Comparison of ENCODE assay signal across 9 mouse cellular contexts in the genomic region with DNA sequence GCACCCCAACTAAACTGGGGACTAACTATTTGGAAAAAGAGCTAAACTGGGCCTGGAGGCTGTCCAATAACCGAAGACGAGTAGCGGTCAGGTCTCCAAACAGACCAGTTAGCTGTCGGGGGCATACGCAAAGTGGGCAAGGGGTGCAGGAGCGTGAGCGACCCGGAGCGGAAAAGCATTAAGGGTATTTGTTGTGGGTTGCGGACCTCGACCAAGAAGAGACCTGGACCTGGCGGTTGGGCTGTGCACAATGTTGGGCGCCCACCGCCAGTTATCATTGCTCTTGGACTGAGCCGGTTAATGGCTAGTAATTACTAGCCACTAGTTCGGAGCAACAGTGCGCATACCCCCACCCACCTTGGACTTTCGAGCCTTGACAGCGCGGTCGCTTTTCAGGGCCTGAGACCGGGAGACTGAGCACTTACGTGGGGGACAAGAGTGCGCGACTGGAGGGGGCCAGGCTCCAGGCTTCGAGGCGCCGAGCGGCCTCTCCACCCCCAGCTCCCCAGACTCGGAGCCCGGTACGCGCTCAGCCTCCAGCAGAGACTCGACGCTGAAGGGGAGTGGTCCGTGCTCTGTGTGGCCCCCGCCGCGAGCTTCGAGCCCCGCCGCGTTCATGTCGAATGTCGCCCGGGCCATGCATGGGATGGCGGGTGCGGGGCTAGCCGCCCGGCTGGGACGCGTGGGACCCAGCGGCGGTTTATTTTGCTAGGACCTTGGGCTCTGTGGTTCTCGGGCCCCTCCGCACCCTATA. TPM values are rescaled to one million over a fixed set of nuclear protein-coding genes. Genes with fewer than 3 reads are reported as not detected.
DNase-seq lines count a peak whose midpoint lies in the region; ATAC-seq and TF ChIP-seq lines count a peak whose summit lies in the region.
"Had no signal": no experiment of that assay in that cellular context is flagged by ENCODE, and none has a peak within 500 bp of the region (broad histone marks: within the 10 kb centered on the region; RNA-seq: fewer than 3 reads in every experiment).

TSS of gene Msx3 (minus strand) at position 729 of the 754 bp plus-strand sequence.

- DNase-seq in heart, postnatal 25 days (ENCODE audit: low spot score) = no peak
- DNase-seq in ES-E14 (ENCODE audit: low read depth, low spot score) = no peak
- no peak for DNase-seq in heart, postnatal 0 days (ENCODE audit: low spot score)
- DNase-seq in cerebellum, adult 9-10 months = no peak
- DNase-seq in spleen, adult 18-20 months = no peak

- 2% methylated on average over 56 of the region's 56 CpGs for WGBS in heart, embryonic 12.5 days
- under 1% methylated on average over 56 of the region's 56 CpGs for WGBS in heart, postnatal 0 days
- WGBS in midbrain, embryonic 12.5 days = under 1% methylated on average over 56 of the region's 56 CpGs

- H3K9me3 ChIP-seq in heart, embryonic 12.5 days (replicated peaks) = no peaks in the 10 kb centered on the region
- no peaks in the 10 kb centered on the region for H3K9me3 ChIP-seq in ES-E14 (ENCODE audit: control insufficient read depth, insufficient read depth, low read depth, low read length)
- H3K9me3 ChIP-seq in heart, postnatal 0 days (replicated peaks; ENCODE audit: control insufficient read depth, low read length) = no peaks in the 10 kb centered on the region
- no peaks in the 10 kb centered on the region for H3K9me3 ChIP-seq in midbrain, embryonic 12.5 days

- peak within 1 kb of the TSS; percentile 41 for H3K4me3 ChIP-seq in heart, embryonic 12.5 days
- H3K4me3 ChIP-seq in ES-E14 (ENCODE audit: insufficient read depth in 1 of 2, low read depth in 1 of 2, low read length in 2 of 2, poor library complexity in 1 of 2, severe bottlenecking in 1 of 2) = peak within 1 kb of the TSS; percentile 54 to 61
- peak within 1 kb of the TSS; percentile 47 for H3K4me3 ChIP-seq in heart, postnatal 0 days (ENCODE audit: low read depth, low read length)
- H3K4me3 ChIP-seq in midbrain, embryonic 12.5 days = peak within 1 kb of the TSS; percentile 34

- no peak for TF ChIP-seq EP300 in heart, postnatal 0 days (IDR thresholded peaks at IDR 0.05; ENCODE audit: low read depth)

- H3K36me3 ChIP-seq in heart, embryonic 12.5 days = no peaks in the 10 kb centered on the region
- no peaks in the 10 kb centered on the region for H3K36me3 ChIP-seq in ES-E14 (ENCODE audit: control insufficient read depth, insufficient read depth, low read length, poor library complexity, severe bottlenecking)
- no peaks in the 10 kb centered on the region for H3K36me3 ChIP-seq in heart, postnatal 0 days (replicated peaks; ENCODE audit: control insufficient read depth, insufficient read depth, low read length)
- no peaks in the 10 kb centered on the region for H3K36me3 ChIP-seq in midbrain, embryonic 12.5 days

- H3K27me3 ChIP-seq in heart, embryonic 12.5 days (replicated peaks) = peaks cover 97% of the 10 kb centered on the region
- H3K27me3 ChIP-seq in heart, postnatal 0 days (ENCODE audit: control insufficient read depth, insufficient read depth, low read length) = peaks cover 96% of the 10 kb centered on the region
- peaks cover 98% of the 10 kb centered on the region for H3K27me3 ChIP-seq in midbrain, embryonic 12.5 days

- intact Hi-C loops in heart, postnatal 25 days (cut with DNase I) = no loop called here

- H3K27ac ChIP-seq in heart, embryonic 12.5 days (ENCODE audit: poor library complexity, severe bottlenecking) = no peak within 1 kb of the TSS
- H3K27ac ChIP-seq in ES-E14 (ENCODE audit: insufficient read depth, low read depth, low read length, poor library complexity, severe bottlenecking) = no peak within 1 kb of the TSS
- no peak within 1 kb of the TSS for H3K27ac ChIP-seq in heart, postnatal 0 days (ENCODE audit: low read depth)
- no peak within 1 kb of the TSS for H3K27ac ChIP-seq in midbrain, embryonic 12.5 days (replicated peaks)

- in situ Hi-C loops in ES-E14 (cut with MboI; ENCODE audit: low sequenced_read_pairs in 2 of 2, unreplicated experiment in 2 of 2) = no loop called here

- H3K4me2 ChIP-seq in heart, embryonic 12.5 days = peak within 1 kb of the TSS; percentile 70
- H3K4me2 ChIP-seq in heart, postnatal 0 days (ENCODE audit: low read depth, low read length) = peak within 1 kb of the TSS; percentile 60
- peak within 1 kb of the TSS; percentile 51 for H3K4me2 ChIP-seq in midbrain, embryonic 12.5 days (replicated peaks)

- no peak for ATAC-seq in heart, embryonic 12.5 days (ENCODE audit: insufficient number of reproducible peaks, low FRiP score)
- ATAC-seq in heart, postnatal 0 days (ENCODE audit: insufficient read depth, low read depth) = 0 out of 2 replicates have a peak, but pooled peaks have one; percentile 16
- ATAC-seq in midbrain, embryonic 12.5 days (ENCODE audit: low FRiP score, low read depth) = peak; percentile 65
- ATAC-seq in cerebellum, adult (ENCODE audit: insufficient number of reproducible peaks, low FRiP score, low TSS enrichment) = no peak

- peaks cover 22% of the 10 kb centered on the region for H3K4me1 ChIP-seq in heart, embryonic 12.5 days (replicated peaks)
- H3K4me1 ChIP-seq in ES-E14 (ENCODE audit: control insufficient read depth in 2 of 2, insufficient read depth in 2 of 2, low read length in 2 of 2, poor library complexity in 1 of 2) = no peaks in the 10 kb centered on the region
- H3K4me1 ChIP-seq in heart, postnatal 0 days (ENCODE audit: control insufficient read depth, insufficient read depth) = peaks cover 18% of the 10 kb centered on the region
- peaks cover 24% of the 10 kb centered on the region for H3K4me1 ChIP-seq in midbrain, embryonic 12.5 days

- H3K9ac ChIP-seq in heart, embryonic 12.5 days = peak within 1 kb of the TSS; percentile 21
- H3K9ac ChIP-seq in ES-E14 (ENCODE audit: insufficient read depth, low read depth, low read length, poor library complexity, severe bottlenecking) = 0 out of 2 replicates have a peak within 1 kb of the TSS, but pooled peaks have one; percentile 5
- no peak within 1 kb of the TSS for H3K9ac ChIP-seq in heart, postnatal 0 days (replicated peaks; ENCODE audit: low read depth, low read length)
- H3K9ac ChIP-seq in midbrain, embryonic 12.5 days (replicated peaks) = no peak within 1 kb of the TSS

- no peak for TF ChIP-seq CTCF in heart, postnatal 0 days (IDR thresholded peaks at IDR 0.05; ENCODE audit: low read depth)

TF ChIP-seq in ES-E14, 5 proteins besides CTCF, POLR2A, EP300 and RAD21:
- no peak for TF ChIP-seq HCFC1 (IDR thresholded peaks at IDR 0.05; ENCODE audit: borderline replicate concordance, insufficient read depth, low read length)
- TF ChIP-seq CHD2 (IDR thresholded peaks at IDR 0.05; ENCODE audit: low read depth, low read length) = no peak
- no peak for TF ChIP-seq ZNF384 (IDR thresholded peaks at IDR 0.05; ENCODE audit: low read depth, low read length)
- TF ChIP-seq MAFK (IDR thresholded peaks at IDR 0.05; ENCODE audit: insufficient read depth, low read depth, low read length) = no peak
- no peak for TF ChIP-seq ZC3H11A (IDR thresholded peaks at IDR 0.05; ENCODE audit: borderline replicate concordance, low read depth, low read length)

RNA-seq across cellular contexts. Expression of gene Msx3, which starts in this region (rescaled TPM):
- polyA plus RNA-seq in heart, embryonic 12.5 days (2016; fragmentation: Nextera tagmentation; extraction: Ambion mirVana) = not detected in 2 replicates
- total RNA-seq in heart, postnatal 25 days (2021) = not detected
- 0.16 and 0.27 TPM in 2 replicates for total RNA-seq in ES-E14 (2012; rRNA removed)
- total RNA-seq in heart, postnatal 0 days (2014; rRNA removed; ENCODE audit: low replicate concordance) = not detected in 2 replicates
- not detected in 2 replicates for polyA plus RNA-seq in heart, postnatal 0 days (2015; fragmentation: Nextera tagmentation; extraction: Ambion mirVana)
- 2.5 and 6.9 TPM in 2 replicates for polyA plus RNA-seq in midbrain, embryonic 12.5 days (2016; fragmentation: Nextera tagmentation; extraction: Ambion mirVana)
- polyA plus RNA-seq: gonadal fat pad, adult 2 months had no signal

Comparison
In these comparisons a context has a peak if more than half of its experiments do, and no peak if none do; other contexts are left out.
1. H3K9ac ChIP-seq: peak in heart, embryonic 12.5 days (single experiment) and ES-E14 (single experiment); none in heart, postnatal 0 days (single experiment) and midbrain, embryonic 12.5 days (single experiment).
2. Peak in ATAC-seq, H3K4me3 ChIP-seq and H3K4me2 ChIP-seq in heart, postnatal 0 days; RNA of the gene not detected or under 1 TPM.
3. Peak in every context shown above with its lines, with median percentiles within 50 percentile points of each other: H3K4me2 ChIP-seq and H3K4me3 ChIP-seq.